Mouse (Mus musculus) megakaryocyte-erythroid progenitor cell, adult 5-6 weeks (primary cell): ENCODE data around the gene Nlgn3. TPM values are rescaled to one million over a fixed set of nuclear protein-coding genes. Genes with fewer than 3 reads are reported as not detected.

Experiments used
- ATAC-seq: replicated peaks from 2 replicates; pipeline ENCODE4 v1.8.0; 2016; ENCODE audit warnings: mild to moderate bottlenecking, inconsistent platforms; ENCODE audit not compliant: severe bottlenecking, poor library complexity, low FRiP score, low TSS enrichment
- total RNA-seq, 2 experiments: library from RNA; stranded (forward) in 1 of 2; stranded (reverse) in 1 of 2; fragments of 200-1000, 215-1000 nt in 1 of 2; fragments of >200 nt in 1 of 2; fragmentation: Nextera tagmentation in 1 of 2; gene quantifications; 2 replicates each; pipeline ENCODE4 v1.2.3; 2014 to 2017

Nlgn3 gene
- total RNA-seq, 2 experiments from 2014 or later = 0.07 TPM; not detected in 1

GRCm38 (mm10) chrX:101369001-101369400, 70.0 kb downstream of the Nlgn3 start:
- ATAC-seq = no peak

GRCm38 (mm10) chrX:101370573-101370972, 71.6 kb downstream of the Nlgn3 start:
- no peak for ATAC-seq

- ATAC-seq = no peak
These were observed 74.0 kb downstream of the Nlgn3 start for GRCm38 (mm10) chrX:101372946-101373345.

Other genes starting within 250 kb of the Nlgn3 start
- gene Tex11, start 239.5 kb upstream of the Nlgn3 start, total RNA-seq (2014; fragmentation: Nextera tagmentation) = not detected in 2 replicates
- not detected in 2 replicates for gene Tex11, start 239.5 kb upstream of the Nlgn3 start, total RNA-seq (2017)
- 2.0 TPM in 1 of 2 replicates, not detected in the other for gene Slc7a3, start 213.1 kb upstream of the Nlgn3 start, total RNA-seq (2014; fragmentation: Nextera tagmentation)
- gene Slc7a3, start 213.1 kb upstream of the Nlgn3 start, total RNA-seq (2017) = 0.34 TPM in 1 of 2 replicates, not detected in the other
- gene Snx12, start 76.6 kb upstream of the Nlgn3 start, total RNA-seq (2014; fragmentation: Nextera tagmentation) = 29.7 and 36.6 TPM in 2 replicates
- 34.0 and 38.6 TPM in 2 replicates for gene Snx12, start 76.6 kb upstream of the Nlgn3 start, total RNA-seq (2017)
- gene Foxo4, start 44.6 kb upstream of the Nlgn3 start, total RNA-seq (2014; fragmentation: Nextera tagmentation) = 9.8 and 12.6 TPM in 2 replicates
- gene Foxo4, start 44.6 kb upstream of the Nlgn3 start, total RNA-seq (2017) = 11.2 and 11.5 TPM in 2 replicates
- 1.3 TPM in 1 of 2 replicates, not detected in the other for gene Gm614, start 35.2 kb upstream of the Nlgn3 start, total RNA-seq (2014; fragmentation: Nextera tagmentation)
- gene Gm614, start 35.2 kb upstream of the Nlgn3 start, total RNA-seq (2017) = 2.4 TPM in 1 of 2 replicates, not detected in the other
- 24.2 and 39.3 TPM in 2 replicates for gene Il2rg, start 30.9 kb upstream of the Nlgn3 start, total RNA-seq (2014; fragmentation: Nextera tagmentation)
- 18.4 and 41.4 TPM in 2 replicates for gene Il2rg, start 30.9 kb upstream of the Nlgn3 start, total RNA-seq (2017)
- not detected in 2 replicates for gene Gm20489, start 30.1 kb upstream of the Nlgn3 start, total RNA-seq (2014; fragmentation: Nextera tagmentation)
- gene Gm20489, start 30.1 kb upstream of the Nlgn3 start, total RNA-seq (2017) = not detected in 2 replicates
- 71.6 and 80.7 TPM in 2 replicates for gene Med12, start 25.1 kb upstream of the Nlgn3 start, total RNA-seq (2014; fragmentation: Nextera tagmentation)
- 33.1 and 34.7 TPM in 2 replicates for gene Med12, start 25.1 kb upstream of the Nlgn3 start, total RNA-seq (2017)
- not detected in 2 replicates for gene Gjb1, start 77.2 kb downstream of the Nlgn3 start, total RNA-seq (2014; fragmentation: Nextera tagmentation)
- not detected in 2 replicates for gene Gjb1, start 77.2 kb downstream of the Nlgn3 start, total RNA-seq (2017)
- 46.3 and 84.1 TPM in 2 replicates for gene Zmym3, start 121.7 kb downstream of the Nlgn3 start, total RNA-seq (2014; fragmentation: Nextera tagmentation)
- 28.7 and 52.7 TPM in 2 replicates for gene Zmym3, start 121.7 kb downstream of the Nlgn3 start, total RNA-seq (2017)
- gene Nono, start 130.2 kb downstream of the Nlgn3 start, total RNA-seq (2014; fragmentation: Nextera tagmentation) = 264 and 296 TPM in 2 replicates
- gene Nono, start 130.2 kb downstream of the Nlgn3 start, total RNA-seq (2017) = 572 and 583 TPM in 2 replicates
- gene Itgb1bp2, start 149.9 kb downstream of the Nlgn3 start, total RNA-seq (2014; fragmentation: Nextera tagmentation) = 5.2 and 7.8 TPM in 2 replicates
- gene Itgb1bp2, start 149.9 kb downstream of the Nlgn3 start, total RNA-seq (2017) = not detected in 2 replicates
- 45.3 and 55.7 TPM in 2 replicates for gene Taf1, start 233.6 kb downstream of the Nlgn3 start, total RNA-seq (2014; fragmentation: Nextera tagmentation)
- gene Taf1, start 233.6 kb downstream of the Nlgn3 start, total RNA-seq (2017) = 75.8 and 103 TPM in 2 replicates